Mouse (Mus musculus) frontal cortex, adult (tissue): Measurements from ENCODE around the gene 1700031F05Rik.
"Not testable (repeated sequence)": the region's sequence is repeated elsewhere in the genome, so short reads cannot be mapped to it uniquely, and the experiment has no call there.

Source experiments
- ATAC-seq: cut with Nextera tagmentation; 2 replicates; pipeline ENCODE4 v1.9.2; 2017; ENCODE audit warnings: mild to moderate bottlenecking, moderate library complexity, mixed read lengths; ENCODE audit not compliant: low TSS enrichment

The 1700031F05Rik gene

DNA sequence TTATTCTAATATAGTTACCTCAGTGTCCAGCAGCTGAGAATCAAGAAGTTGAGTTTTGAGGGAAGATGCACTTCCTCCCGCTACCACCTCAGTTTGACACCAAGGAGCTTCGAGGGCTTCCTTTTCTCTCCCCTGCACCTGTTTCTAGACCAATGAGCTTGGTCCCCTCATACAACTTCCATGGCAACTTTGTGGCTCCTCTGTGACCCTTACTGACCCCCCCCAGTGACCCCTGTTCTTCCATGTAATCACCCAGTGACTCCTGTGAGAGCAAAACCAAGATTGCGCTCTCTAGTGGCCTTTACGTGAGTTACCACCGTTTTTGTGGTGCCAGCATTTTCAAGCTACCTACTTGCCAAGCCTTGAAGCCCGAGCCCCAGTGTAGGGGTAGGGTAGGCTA is at the start of gene 1700031F05Rik:
Gene 1700031F05Rik (minus strand): TSS at position 101 of the 400 bp plus-strand sequence.
- no peak for ATAC-seq

DNA sequence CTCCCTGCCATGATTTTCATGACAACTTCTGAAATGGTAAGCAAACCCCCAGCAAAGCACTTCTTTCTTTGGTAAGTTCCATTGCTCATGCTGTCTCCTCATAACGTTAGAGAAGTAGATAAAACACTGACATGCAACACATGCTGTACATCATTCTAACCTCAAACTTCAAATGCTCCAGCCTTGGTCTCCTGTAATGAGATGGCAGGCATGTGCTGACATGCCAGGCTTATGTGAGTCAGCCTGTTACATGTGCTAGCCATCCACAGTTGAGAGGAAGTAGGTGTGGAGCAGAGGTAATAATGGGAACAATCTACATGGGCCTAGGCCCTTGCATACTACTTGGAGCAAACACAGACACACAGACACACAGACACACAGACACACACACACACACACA is 47.1 kb upstream of the 1700031F05Rik start:
- ATAC-seq = not testable (repeated sequence)

DNA sequence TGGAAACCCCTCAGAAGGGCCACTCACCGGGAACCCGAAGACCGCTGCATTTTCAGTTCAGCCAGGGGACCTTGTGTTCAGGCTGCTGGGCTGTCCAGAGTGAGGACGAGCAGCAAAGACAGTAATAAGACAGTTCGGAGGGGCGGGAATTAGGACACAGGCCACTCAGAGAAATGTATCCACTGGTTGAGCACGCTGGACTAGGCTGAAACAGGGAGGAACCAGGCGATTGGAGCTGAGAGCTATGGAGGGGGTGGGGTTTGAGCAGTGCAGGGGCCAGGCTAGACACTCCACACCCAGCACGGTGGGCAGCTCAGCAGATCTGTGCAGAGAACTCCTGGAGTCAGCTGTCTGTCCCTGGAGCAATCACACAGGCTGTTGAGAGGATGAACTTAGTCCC is 40.8 kb upstream of the 1700031F05Rik start, which contains the start of the genes Dmrtc1a and 1700011M02Rik:
Gene Dmrtc1a (minus strand): TSS at position 101 of the 400 bp plus-strand sequence.
Gene 1700011M02Rik (plus strand): TSS at position 319 of the 400 bp plus-strand sequence.
- ATAC-seq = not testable (repeated sequence)

DNA sequence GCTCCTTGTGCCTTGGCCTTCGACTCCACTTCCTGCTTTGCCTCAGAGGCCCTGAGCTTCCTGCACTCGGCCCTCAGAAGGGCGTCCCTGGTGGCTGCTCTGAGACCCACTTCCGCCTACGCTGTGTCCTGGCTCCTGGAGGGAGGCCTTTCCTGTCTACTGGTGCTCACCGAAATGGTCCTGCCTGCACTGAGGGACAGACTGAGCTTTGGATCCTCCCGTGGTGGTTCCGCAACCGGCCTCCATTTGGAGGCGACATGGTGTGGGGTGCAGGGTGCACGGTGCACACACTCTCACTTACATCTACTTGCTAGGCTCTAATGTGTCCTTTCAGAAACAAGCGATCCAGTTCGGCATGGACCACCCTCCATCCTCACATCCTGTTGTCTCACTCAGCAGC is 13.3 kb downstream of the 1700031F05Rik start, which contains the start of gene Dmrtc1c2:
Gene Dmrtc1c2 (minus strand): TSS at position 101 of the 400 bp plus-strand sequence.
- ATAC-seq = not testable (repeated sequence)

DNA sequence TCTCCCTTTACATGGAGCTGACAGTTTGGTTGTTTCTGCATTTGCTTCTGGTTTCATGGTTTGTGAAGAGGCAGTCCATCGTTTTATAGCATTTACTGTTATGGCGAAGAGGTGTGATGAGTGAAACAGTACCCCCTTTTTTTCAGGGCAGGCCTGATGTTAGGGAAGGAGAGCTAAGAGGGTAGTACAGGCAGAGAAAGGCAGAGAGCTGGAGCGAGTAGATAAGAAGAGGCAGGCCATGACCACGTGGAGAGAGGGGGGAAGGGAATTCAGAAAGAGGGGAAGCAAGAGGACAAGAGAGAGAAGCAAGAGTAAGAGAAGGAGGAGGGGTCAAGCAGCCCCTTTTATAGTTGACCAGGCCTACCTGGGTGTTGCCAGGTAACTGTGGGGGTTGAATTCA is 55.5 kb downstream of the 1700031F05Rik start:
- no peak for ATAC-seq
